Mouse (Mus musculus) adrenal gland, postnatal 25 days (tissue): ENCODE measurements at regions not wholly inside any gene's neighbourhood (a gene's known extent, or its start where the extent isn't known, plus 50 kb on each side); places are given as distances from the start of the nearest gene placed in this dataset.

Experiments used
- DNase-seq: peaks from one replicate; pipeline ENCODE4 v3.0.0; 2021; ENCODE audit warnings: mixed read lengths

DNA sequence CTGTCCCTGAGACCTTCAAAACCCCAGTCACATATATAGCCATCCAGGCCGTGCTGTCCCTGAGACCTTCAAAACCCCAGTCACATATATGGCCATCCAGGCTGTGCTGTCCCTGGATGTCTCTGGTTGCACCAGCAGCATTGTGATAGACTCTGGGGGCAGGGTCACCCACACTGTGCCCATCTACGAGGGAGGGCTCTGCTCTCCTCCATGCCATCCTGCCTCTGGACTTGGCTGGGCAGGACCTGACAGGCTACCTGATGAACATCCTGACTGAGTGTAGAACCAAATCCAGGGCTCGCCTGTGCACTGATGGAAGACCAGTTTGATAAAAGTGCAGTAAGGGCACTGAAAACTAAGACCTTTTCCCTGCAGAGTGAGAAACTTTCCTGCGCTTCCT is 63.1 kb upstream of the S1pr3 start:
- no peak for DNase-seq

DNA sequence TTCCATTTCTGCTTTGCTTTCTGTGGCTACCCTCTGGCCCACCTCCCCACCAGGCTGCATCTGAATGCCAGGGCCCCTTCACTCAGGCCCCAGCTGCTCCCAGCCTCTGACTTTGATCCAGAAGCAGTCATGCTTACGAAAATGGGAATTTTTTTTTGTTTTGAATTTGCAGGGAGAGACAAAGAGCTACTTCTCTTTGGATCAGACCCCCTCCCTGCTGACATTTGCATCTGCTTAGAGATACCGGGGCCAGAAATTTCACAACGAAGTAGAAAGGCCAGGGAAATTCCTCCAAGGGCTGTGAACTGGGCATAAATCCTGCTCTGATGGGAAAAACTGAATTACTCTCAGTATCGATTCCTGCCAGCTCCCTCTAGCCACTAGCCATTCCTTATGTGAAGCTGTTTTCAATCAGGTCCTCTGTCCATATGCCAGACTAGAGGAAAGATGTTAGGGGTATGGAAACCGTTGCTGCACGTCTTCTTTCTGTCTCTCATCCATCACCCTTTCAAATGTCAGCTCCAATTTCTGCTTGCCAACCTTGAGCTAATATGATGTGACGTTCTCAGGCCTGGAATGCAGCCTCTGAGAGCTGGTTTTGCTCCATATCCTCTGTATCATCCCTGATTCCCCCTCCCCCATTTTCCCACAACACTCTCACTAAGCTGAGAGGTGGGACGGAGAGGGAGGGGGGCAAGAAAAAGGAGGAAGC is 62.4 kb upstream of the S1pr3 start:
- no peak for DNase-seq

DNA sequence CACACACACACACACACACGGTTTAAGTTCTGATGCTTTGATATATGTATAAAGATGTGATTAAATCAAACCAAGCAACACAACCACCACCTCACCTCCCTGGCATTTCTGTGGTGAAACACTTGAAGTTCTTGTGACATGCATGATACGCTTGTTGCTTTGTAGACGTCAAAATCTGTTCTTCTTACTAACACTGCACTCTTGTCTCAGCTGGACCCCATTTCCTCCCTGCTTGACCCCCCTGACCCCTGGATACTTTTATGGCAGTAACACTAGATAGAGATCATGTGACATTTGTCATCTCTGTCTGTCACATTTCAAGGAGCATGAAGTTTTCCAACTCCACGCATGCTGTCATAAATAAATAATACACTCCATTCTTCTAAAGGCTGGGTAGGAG is 59.7 kb upstream of the S1pr3 start:
- no peak for DNase-seq

DNA sequence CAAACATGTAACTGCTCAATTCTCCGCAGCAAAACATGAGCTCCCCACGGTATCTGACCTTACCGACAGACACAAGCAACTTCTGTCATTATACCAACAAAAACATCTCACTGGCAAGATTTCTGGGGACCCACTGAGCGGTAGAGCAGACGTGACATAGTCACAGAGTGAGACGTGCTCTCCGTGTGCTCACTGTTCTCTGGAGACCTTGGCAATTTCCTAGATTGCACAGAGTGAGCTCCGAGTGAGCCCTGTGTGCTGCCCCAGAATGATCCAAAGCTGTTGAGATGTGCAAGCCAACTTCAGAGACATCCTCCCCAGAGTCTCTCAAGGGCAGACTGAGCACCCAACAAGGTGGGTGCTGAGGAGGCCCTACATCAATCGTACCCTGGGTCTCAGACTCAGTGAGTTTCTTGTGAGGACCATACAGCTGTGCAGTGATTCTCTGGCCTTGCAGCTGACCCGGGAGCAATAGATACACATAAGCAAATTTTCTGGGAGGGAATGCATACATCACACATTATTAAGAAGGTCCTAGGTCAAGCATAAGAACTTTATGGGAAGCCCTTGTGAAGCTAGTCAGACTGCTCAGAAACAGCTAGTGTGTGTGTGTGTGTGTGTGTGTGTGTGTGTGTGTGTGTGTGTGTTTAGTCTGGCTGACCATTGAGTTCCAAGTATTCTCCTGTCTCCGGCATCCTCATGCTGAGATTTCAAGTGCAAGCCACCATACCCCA is 58.5 kb upstream of the S1pr3 start:
- no peak for DNase-seq

DNA sequence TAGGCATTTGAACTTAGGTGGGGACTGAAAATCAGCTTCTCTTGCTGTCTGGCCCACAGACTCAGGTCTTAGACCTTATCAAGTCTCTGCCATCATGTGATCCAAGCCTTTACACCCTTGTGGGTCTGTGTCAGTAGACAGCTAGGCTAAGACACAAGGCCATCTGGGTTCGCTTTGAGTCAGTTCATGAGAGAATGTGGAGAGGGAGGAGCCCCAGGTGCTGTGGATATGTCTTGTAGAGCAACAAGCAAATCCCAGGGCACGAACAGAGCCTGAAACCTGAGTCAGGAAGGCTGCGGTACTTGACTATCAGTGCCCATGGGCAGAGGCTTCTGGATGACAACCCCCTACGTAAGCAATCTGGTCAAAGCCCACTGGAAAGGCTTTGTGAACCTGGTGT is 55.6 kb upstream of the S1pr3 start:
- no peak for DNase-seq

DNA sequence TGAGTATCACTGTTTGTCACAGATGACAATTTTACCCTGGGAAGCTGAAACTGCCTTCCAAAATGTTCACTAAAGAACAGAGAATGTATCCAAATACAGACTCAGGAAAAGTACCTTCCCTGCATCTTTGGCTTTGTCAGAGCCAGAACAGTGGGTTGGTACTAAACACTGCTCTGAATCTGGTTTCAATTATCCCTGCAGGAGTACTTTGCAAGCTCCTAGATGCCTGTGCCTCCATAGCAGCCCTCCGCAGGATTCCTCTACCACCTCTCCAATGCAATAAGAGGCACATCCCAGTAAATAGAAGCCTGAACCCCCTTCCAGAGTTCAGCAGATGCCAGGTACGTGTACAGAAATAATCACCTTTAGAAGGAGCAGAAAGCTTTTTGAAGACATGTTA is 52.9 kb upstream of the S1pr3 start:
- DNase-seq = no peak
